Mouse (Mus musculus): Measurements from ENCODE around the gene Ankrd55. TPM values are rescaled to one million over a fixed set of nuclear protein-coding genes. Genes with fewer than 3 reads are reported as not detected.

Ankrd55 gene
- polyA plus RNA-seq, 1 experiment, result 0.74 TPM

GRCm38 (mm10) chr13:112348250-112348649 is 60.0 kb downstream of the Ankrd55 start:
- no peak overlapping the region for H3K4me3 ChIP-seq (ENCODE audit: extremely low read depth, insufficient read depth, insufficient read length)
- H3K36me3 ChIP-seq (ENCODE audit: control insufficient read depth, insufficient read depth, low read length), result no peaks in the 10 kb centered on the region
- no peak overlapping the region for H3K27ac ChIP-seq (ENCODE audit: insufficient read depth, low read length)
- 79% methylated on average over 1 of the region's 1 CpGs for WGBS
- peaks cover 2% of the 10 kb centered on the region; the same call in 1 of the 2 replicates for H3K4me1 ChIP-seq (ENCODE audit: control insufficient read depth, insufficient read depth, insufficient read length)
- no peaks in the 10 kb centered on the region for H3K27me3 ChIP-seq (ENCODE audit: control insufficient read depth, insufficient read depth, low read length)
- DNase-seq (ENCODE audit: low read depth in 1 of 2, low spot score in 2 of 2), result no peak
- TF ChIP-seq CTCF (IDR thresholded peaks at IDR 0.05; ENCODE audit: extremely low read depth, insufficient read depth, insufficient read length, insufficient replicate concordance), result no peak
- TF ChIP-seq POLR2A (IDR thresholded peaks at IDR 0.05; ENCODE audit: low read depth, low read length), result no peak

DNA sequence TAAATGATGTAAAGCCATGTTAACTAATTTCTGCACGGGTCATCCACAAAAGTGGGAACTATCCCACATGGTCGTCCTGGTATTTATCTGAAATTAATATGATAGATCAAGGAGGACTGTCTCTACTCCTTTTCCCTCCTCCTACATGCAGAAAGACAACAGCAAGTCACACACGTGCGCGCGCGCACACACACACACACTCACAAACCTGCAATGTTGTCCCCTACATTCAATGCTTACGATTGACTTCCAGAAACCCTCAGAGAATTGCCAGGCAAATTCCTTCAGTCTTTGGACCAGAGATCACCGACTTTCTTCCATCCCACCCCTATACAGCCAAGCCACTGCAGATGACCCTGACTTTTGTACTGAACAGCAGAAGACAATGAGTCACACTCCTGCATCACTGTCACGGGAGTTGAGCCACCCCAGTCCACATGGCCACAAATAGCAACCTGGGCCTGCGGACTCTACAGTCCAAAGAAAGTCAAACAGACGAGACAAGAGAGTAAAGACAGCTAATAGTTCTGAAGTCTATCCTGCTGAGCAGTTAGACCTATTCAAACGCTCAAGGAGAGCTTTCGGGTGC is 60.7 kb downstream of the Ankrd55 start:
- Histone ChIP-seq H3K36me3 (ENCODE audit: control insufficient read depth, insufficient read depth, low read length) (no peaks in the 10 kb centered on the region), H3K4me3 (ENCODE audit: extremely low read depth, insufficient read depth, insufficient read length) (no peak overlapping the region), H3K27me3 (ENCODE audit: control insufficient read depth, insufficient read depth, low read length) (no peaks in the 10 kb centered on the region), H3K4me1 (ENCODE audit: control insufficient read depth, insufficient read depth, insufficient read length) (peaks cover 2% of the 10 kb centered on the region; the same call in 1 of the 2 replicates), H3K27ac (ENCODE audit: insufficient read depth, low read length) (peak overlapping the region; percentile 33; the same call in 1 of the 2 replicates)
- no peak for DNase-seq (ENCODE audit: low read depth in 1 of 2, low spot score in 2 of 2)
- 83% methylated on average over 14 of the region's 14 CpGs for WGBS
- no peak for TF ChIP-seq CTCF (IDR thresholded peaks at IDR 0.05; ENCODE audit: extremely low read depth, insufficient read depth, insufficient read length, insufficient replicate concordance)
- no peak for TF ChIP-seq POLR2A (IDR thresholded peaks at IDR 0.05; ENCODE audit: low read depth, low read length)

DNA sequence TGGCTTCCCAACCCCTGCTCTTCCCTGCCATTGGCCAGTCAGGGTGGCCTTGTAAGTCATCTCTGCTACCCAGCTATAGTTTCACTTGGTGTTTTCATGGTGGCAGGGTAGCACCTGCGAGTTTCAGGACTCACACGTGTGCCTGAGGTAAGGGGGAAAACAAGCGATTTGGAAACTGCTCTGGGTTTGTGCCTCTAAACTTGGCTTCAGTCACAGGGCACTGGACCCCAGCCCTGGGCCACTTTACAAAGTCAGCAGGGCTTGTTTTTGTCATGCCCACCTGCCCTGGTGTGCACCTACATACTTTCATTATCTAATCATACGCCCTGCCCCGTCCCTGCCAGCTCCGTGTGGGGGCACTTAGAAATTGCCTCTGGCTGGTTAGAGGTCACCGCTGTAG is 61.2 kb downstream of the Ankrd55 start:
- 66% methylated on average over 7 of the region's 7 CpGs for WGBS
- no peak for TF ChIP-seq POLR2A (IDR thresholded peaks at IDR 0.05; ENCODE audit: low read depth, low read length)
- no peak for TF ChIP-seq CTCF (IDR thresholded peaks at IDR 0.05; ENCODE audit: extremely low read depth, insufficient read depth, insufficient read length, insufficient replicate concordance)
- H3K4me3 ChIP-seq (ENCODE audit: extremely low read depth, insufficient read depth, insufficient read length), result no peak overlapping the region
- H3K27me3 ChIP-seq (ENCODE audit: control insufficient read depth, insufficient read depth, low read length), result no peaks in the 10 kb centered on the region
- peak overlapping the region; percentile 43 for H3K27ac ChIP-seq (ENCODE audit: insufficient read depth, low read length)
- no peaks in the 10 kb centered on the region for H3K36me3 ChIP-seq (ENCODE audit: control insufficient read depth, insufficient read depth, low read length)
- peaks cover 3% of the 10 kb centered on the region; the same call in 1 of the 2 replicates for H3K4me1 ChIP-seq (ENCODE audit: control insufficient read depth, insufficient read depth, insufficient read length)
- peak in 1 of 2 experiments; percentile 36 for DNase-seq (ENCODE audit: low read depth in 1 of 2, low spot score in 2 of 2)

GRCm38 (mm10) chr13:112351943-112352342 is 63.7 kb downstream of the Ankrd55 start:
- 83% methylated on average over 8 of the region's 8 CpGs for WGBS
- TF ChIP-seq POLR2A (IDR thresholded peaks at IDR 0.05; ENCODE audit: low read depth, low read length), result no peak
- no peak for TF ChIP-seq CTCF (IDR thresholded peaks at IDR 0.05; ENCODE audit: extremely low read depth, insufficient read depth, insufficient read length, insufficient replicate concordance)
- no peaks in the 10 kb centered on the region for H3K36me3 ChIP-seq (ENCODE audit: control insufficient read depth, insufficient read depth, low read length)
- H3K4me1 ChIP-seq (ENCODE audit: control insufficient read depth, insufficient read depth, insufficient read length), result peaks cover 7% of the 10 kb centered on the region; the same call in 1 of the 2 replicates
- H3K4me3 ChIP-seq (ENCODE audit: extremely low read depth, insufficient read depth, insufficient read length), result no peak overlapping the region
- no peaks in the 10 kb centered on the region for H3K27me3 ChIP-seq (ENCODE audit: control insufficient read depth, insufficient read depth, low read length)
- no peak overlapping the region for H3K27ac ChIP-seq (ENCODE audit: insufficient read depth, low read length)
- DNase-seq (ENCODE audit: low read depth in 1 of 2, low spot score in 2 of 2), result no peak

DNA sequence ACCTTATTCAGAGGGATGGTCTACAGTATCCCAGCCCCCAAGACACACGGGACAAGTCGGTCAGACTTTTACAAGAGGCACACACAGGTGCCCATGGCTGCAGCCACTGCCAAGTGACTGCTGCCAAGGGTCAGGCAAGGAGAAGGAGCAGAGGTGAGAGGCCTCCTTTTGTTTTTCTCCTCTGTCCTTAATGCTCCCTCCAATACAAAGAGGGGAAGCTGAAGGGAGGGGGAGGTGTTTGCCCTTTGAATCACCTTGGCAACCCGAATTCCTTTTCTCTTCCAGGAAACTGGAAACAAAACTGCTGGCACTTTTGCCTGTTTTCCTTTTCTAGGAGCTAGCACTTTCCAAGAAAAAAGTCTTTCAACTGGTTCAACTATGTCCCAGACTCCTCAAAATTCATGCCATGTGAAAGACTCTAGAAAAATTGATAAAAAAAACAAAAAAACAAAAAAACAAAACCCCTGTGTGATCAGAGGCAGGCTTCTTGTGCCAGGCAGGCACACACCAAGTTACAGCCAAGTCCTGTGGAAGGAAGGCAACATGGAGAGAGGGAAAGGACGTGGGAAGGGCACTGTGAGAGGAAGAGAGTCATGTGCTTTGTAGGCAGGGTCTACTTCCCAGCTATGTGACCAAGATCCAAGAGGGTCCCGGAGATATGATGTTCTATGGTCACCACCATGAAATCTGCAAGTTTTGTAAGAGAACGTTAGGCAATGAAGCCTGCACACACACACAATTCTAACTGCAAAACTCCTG is 66.0 kb downstream of the Ankrd55 start:
- Histone ChIP-seq H3K27me3 (ENCODE audit: control insufficient read depth, insufficient read depth, low read length) (no peaks in the 10 kb centered on the region), H3K4me3 (ENCODE audit: extremely low read depth, insufficient read depth, insufficient read length) (no peak overlapping the region), H3K4me1 (ENCODE audit: control insufficient read depth, insufficient read depth, insufficient read length) (peaks cover 7% of the 10 kb centered on the region; the same call in 1 of the 2 replicates), H3K27ac (ENCODE audit: insufficient read depth, low read length) (peak overlapping the region; percentile 0; the same call in 1 of the 2 replicates), H3K36me3 (ENCODE audit: control insufficient read depth, insufficient read depth, low read length) (no peaks in the 10 kb centered on the region)
- TF ChIP-seq POLR2A (IDR thresholded peaks at IDR 0.05; ENCODE audit: low read depth, low read length) (no peak), CTCF (IDR thresholded peaks at IDR 0.05; ENCODE audit: extremely low read depth, insufficient read depth, insufficient read length, insufficient replicate concordance) (no peak)
- WGBS, result 54% methylated on average over 6 of the region's 6 CpGs
- DNase-seq (ENCODE audit: low read depth in 1 of 2, low spot score in 2 of 2), result no peak

DNA sequence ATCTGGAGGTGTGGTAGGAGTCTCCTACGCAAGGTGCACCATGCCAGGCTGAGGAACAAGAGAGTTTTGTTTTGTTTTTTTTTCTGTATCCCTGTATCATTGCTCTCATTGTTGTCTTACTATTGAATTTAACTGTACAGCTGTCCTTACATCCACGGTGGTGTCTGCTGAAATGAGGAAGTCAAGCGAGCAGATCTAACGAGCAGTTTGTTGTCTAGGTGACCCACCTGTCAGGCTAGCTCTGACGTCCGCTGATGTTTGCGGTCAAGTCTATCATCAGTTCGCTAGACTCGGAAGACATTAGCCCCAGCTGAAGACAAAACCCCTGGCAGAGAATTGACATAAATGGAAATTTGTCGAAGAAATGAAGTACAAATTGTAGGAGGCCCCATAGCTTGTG is 66.7 kb downstream of the Ankrd55 start:
- no peak overlapping the region for H3K4me3 ChIP-seq (ENCODE audit: extremely low read depth, insufficient read depth, insufficient read length)
- no peak for TF ChIP-seq POLR2A (IDR thresholded peaks at IDR 0.05; ENCODE audit: low read depth, low read length)
- TF ChIP-seq CTCF (IDR thresholded peaks at IDR 0.05; ENCODE audit: extremely low read depth, insufficient read depth, insufficient read length, insufficient replicate concordance), result no peak
- peak overlapping the region; percentile 0; the same call in 1 of the 2 replicates for H3K27ac ChIP-seq (ENCODE audit: insufficient read depth, low read length)
- H3K27me3 ChIP-seq (ENCODE audit: control insufficient read depth, insufficient read depth, low read length), result no peaks in the 10 kb centered on the region
- peak; percentile 50 to 79 for DNase-seq (ENCODE audit: low read depth in 1 of 2, low spot score in 2 of 2)
- 20% methylated on average over 10 of the region's 10 CpGs for WGBS
- no peaks in the 10 kb centered on the region for H3K36me3 ChIP-seq (ENCODE audit: control insufficient read depth, insufficient read depth, low read length)
- peaks cover 7% of the 10 kb centered on the region; the same call in 1 of the 2 replicates for H3K4me1 ChIP-seq (ENCODE audit: control insufficient read depth, insufficient read depth, insufficient read length)

Data from spleen, adult 2 months (tissue).